Mouse (Mus musculus) lung, embryonic 16.5 days (tissue): ENCODE data around the gene Ttc21b. TPM values are rescaled to one million over a fixed set of nuclear protein-coding genes. Genes with fewer than 3 reads are reported as not detected.

Experiments used
- ATAC-seq: fragments of 200-750 bp; cut with Nextera tagmentation; 2 replicates; pipeline ENCODE4 v1.8.0; 2017; ENCODE audit warnings: low read depth, mild to moderate bottlenecking, moderate library complexity
- H3K27ac ChIP-seq: fragments of 300-500 bp; sonication (generic); 2 replicates; pipeline ENCODE4 v1.5.1; 2014; ENCODE audit warnings: mild to moderate bottlenecking, control low read depth, low read length
- H3K27me3 ChIP-seq: fragments of 300-500 bp; sonication (generic); 2 replicates; pipeline ENCODE4 v1.6.1; 2014; ENCODE audit warnings: low read depth, low read length, mixed read lengths; ENCODE audit not compliant: control insufficient read depth, insufficient read depth
- H3K36me3 ChIP-seq: fragments of 300-500 bp; sonication (generic); 2 replicates; pipeline ENCODE4 v1.6.1; 2014; ENCODE audit warnings: low read length; ENCODE audit not compliant: control insufficient read depth, insufficient read depth
- H3K4me1 ChIP-seq: fragments of 300-500 bp; sonication (generic); replicated peaks from 2 replicates; pipeline ENCODE4 v1.6.1; 2014; ENCODE audit warnings: low read length, mixed read lengths; ENCODE audit not compliant: control insufficient read depth, insufficient read depth
- H3K4me2 ChIP-seq: fragments of 300-500 bp; sonication (generic); 2 replicates; pipeline ENCODE4 v1.6.1; 2014; ENCODE audit warnings: low read depth, low read length, control low read depth
- H3K4me3 ChIP-seq: fragments of 300-500 bp; sonication (generic); 2 replicates; pipeline ENCODE4 v1.5.1; 2014; ENCODE audit warnings: mild to moderate bottlenecking, low read length, control low read depth
- H3K9ac ChIP-seq: fragments of 300-500 bp; sonication (generic); 2 replicates; pipeline ENCODE4 v1.6.1; 2014; ENCODE audit warnings: low read length, control low read depth
- H3K9me3 ChIP-seq: fragments of 300-500 bp; sonication (generic); 2 replicates; pipeline ENCODE4 v1.6.1; 2016; ENCODE audit warnings: low read length; ENCODE audit not compliant: control insufficient read depth
- WGBS: fragments of 180-500 bp; shearing (Covaris S2); extraction: QIAGEN DNeasy Blood & Tissue Kit; methylation state at CpG from one replicate; pipeline ENCODE4 v1.1.7; 2014; 5-methylcytosine and 5-hydroxymethylcytosine counted together
- polyA plus RNA-seq: library from polyadenylated mRNA; unstranded; fragments of >200 nt; fragmentation: Nextera tagmentation; extraction: Ambion mirVana; gene quantifications from 2 replicates; pipeline ENCODE4 v1.2.1, GENCODE M21; 2015

The Ttc21b gene
- polyA plus RNA-seq: 11.5 and 12.5 TPM in 2 replicates

GRCm38 (mm10) chr2:66256220-66257131 lies at the start of gene Ttc21b:
Gene Ttc21b (minus strand): TSS chr2:66256617.
- Histone ChIP-seq H3K4me2 (peak within 1 kb of the TSS; percentile 62), H3K4me1 (peaks cover 5% of the 10 kb centered on the region; the same call in 1 of the 2 replicates), H3K4me3 (peak within 1 kb of the TSS; percentile 77), H3K9ac (peak within 1 kb of the TSS; percentile 76), H3K9me3 (no peaks in the 10 kb centered on the region), H3K27me3 (no peaks in the 10 kb centered on the region), H3K27ac (peak within 1 kb of the TSS; percentile 66), H3K36me3 (peaks cover 6% of the 10 kb centered on the region; the same call in 1 of the 2 replicates)
- WGBS: under 1% methylated on average over 56 of the region's 56 CpGs
- peak; percentile 100 for ATAC-seq

GRCm38 (mm10) chr2:66272551-66272950 lies 16.1 kb upstream of the Ttc21b start:
- no peaks in the 10 kb centered on the region for H3K9me3 ChIP-seq
- no peak overlapping the region for H3K27ac ChIP-seq
- H3K36me3 ChIP-seq: no peaks in the 10 kb centered on the region
- peak overlapping the region; percentile 2; the same call in 1 of the 2 replicates for H3K4me2 ChIP-seq
- ATAC-seq: peak; percentile 80
- no peak overlapping the region for H3K4me3 ChIP-seq
- WGBS: 27% methylated on average over 3 of the region's 3 CpGs
- H3K4me1 ChIP-seq: no peaks in the 10 kb centered on the region
- H3K9ac ChIP-seq: no peak overlapping the region
- no peaks in the 10 kb centered on the region for H3K27me3 ChIP-seq

GRCm38 (mm10) chr2:66244013-66244412 lies 12.4 kb downstream of the Ttc21b start:
- ATAC-seq: no peak
- 76% methylated on average over 1 of the region's 1 CpGs for WGBS
- no peak overlapping the region for H3K4me3 ChIP-seq

GRCm38 (mm10) chr2:66240334-66240733 lies 16.1 kb downstream of the Ttc21b start:
- H3K4me3 ChIP-seq: no peak overlapping the region
- H3K9me3 ChIP-seq: no peaks in the 10 kb centered on the region
- H3K4me2 ChIP-seq: no peak overlapping the region
- WGBS: 96% methylated on average over 1 of the region's 1 CpGs
- H3K36me3 ChIP-seq: no peaks in the 10 kb centered on the region
- H3K9ac ChIP-seq: no peak overlapping the region
- no peaks in the 10 kb centered on the region for H3K27me3 ChIP-seq
- no peak for ATAC-seq
- no peak overlapping the region for H3K27ac ChIP-seq
- H3K4me1 ChIP-seq: no peaks in the 10 kb centered on the region

More at GRCm38 (mm10) chr2:66244013-66244412, 12.4 kb downstream of the Ttc21b start:
- Histone ChIP-seq H3K4me2 (no peak overlapping the region), H3K36me3 (peaks cover 4% of the 10 kb centered on the region; the same call in 1 of the 2 replicates), H3K4me1 (no peaks in the 10 kb centered on the region), H3K27ac (no peak overlapping the region), H3K27me3 (no peaks in the 10 kb centered on the region), H3K9me3 (no peaks in the 10 kb centered on the region), H3K9ac (no peak overlapping the region)

GRCm38 (mm10) chr2:66238886-66239285 lies 17.5 kb downstream of the Ttc21b start:
- peak; percentile 49; the same call in 1 of the 2 replicates for ATAC-seq
- Histone ChIP-seq H3K4me3 (no peak overlapping the region), H3K9ac (no peak overlapping the region), H3K4me2 (no peak overlapping the region), H3K9me3 (no peaks in the 10 kb centered on the region), H3K27me3 (no peaks in the 10 kb centered on the region), H3K27ac (no peak overlapping the region), H3K4me1 (no peaks in the 10 kb centered on the region), H3K36me3 (0 out of 2 replicates have a peak, but pooled peaks cover 2% of the 10 kb centered on the region)
- 71% methylated on average over 5 of the region's 5 CpGs for WGBS

- Histone ChIP-seq H3K4me2 (no peak overlapping the region), H3K4me3 (no peak overlapping the region), H3K9me3 (no peaks in the 10 kb centered on the region), H3K27ac (no peak overlapping the region), H3K27me3 (no peaks in the 10 kb centered on the region), H3K4me1 (no peaks in the 10 kb centered on the region), H3K36me3 (peaks cover 2% of the 10 kb centered on the region; the same call in 1 of the 2 replicates), H3K9ac (no peak overlapping the region)
- no peak for ATAC-seq
- WGBS: 89% methylated on average over 7 of the region's 7 CpGs
Observed at GRCm38 (mm10) chr2:66220954-66221353, 35.5 kb downstream of the Ttc21b start.

GRCm38 (mm10) chr2:66209875-66210274 lies 46.5 kb downstream of the Ttc21b start:
- Histone ChIP-seq H3K4me2 (no peak overlapping the region), H3K27me3 (no peaks in the 10 kb centered on the region), H3K9me3 (no peaks in the 10 kb centered on the region), H3K4me1 (no peaks in the 10 kb centered on the region), H3K36me3 (peaks cover 6% of the 10 kb centered on the region; the same call in 1 of the 2 replicates), H3K27ac (no peak overlapping the region), H3K9ac (no peak overlapping the region), H3K4me3 (no peak overlapping the region)
- WGBS: 47% methylated on average over 10 of the region's 10 CpGs
- peak; percentile 75 for ATAC-seq

- Histone ChIP-seq H3K9ac (no peak overlapping the region), H3K4me1 (no peaks in the 10 kb centered on the region), H3K4me2 (no peak overlapping the region), H3K9me3 (no peaks in the 10 kb centered on the region), H3K27ac (no peak overlapping the region), H3K27me3 (no peaks in the 10 kb centered on the region), H3K4me3 (no peak overlapping the region), H3K36me3 (peaks cover 6% of the 10 kb centered on the region; the same call in 1 of the 2 replicates)
- no peak for ATAC-seq
- WGBS: 93% methylated on average over 13 of the region's 13 CpGs
Observed at GRCm38 (mm10) chr2:66209353-66209752, 47.1 kb downstream of the Ttc21b start.

GRCm38 (mm10) chr2:66206796-66207195 lies 49.6 kb downstream of the Ttc21b start:
- Histone ChIP-seq H3K27me3 (no peaks in the 10 kb centered on the region), H3K4me2 (no peak overlapping the region), H3K4me3 (no peak overlapping the region), H3K36me3 (peaks cover 7% of the 10 kb centered on the region), H3K4me1 (no peaks in the 10 kb centered on the region), H3K9ac (no peak overlapping the region), H3K9me3 (no peaks in the 10 kb centered on the region), H3K27ac (no peak overlapping the region)
- WGBS: 76% methylated on average over 2 of the region's 2 CpGs
- ATAC-seq: no peak
